ENCODE assay signal across 17 mouse cellular contexts in the genomic region with DNA sequence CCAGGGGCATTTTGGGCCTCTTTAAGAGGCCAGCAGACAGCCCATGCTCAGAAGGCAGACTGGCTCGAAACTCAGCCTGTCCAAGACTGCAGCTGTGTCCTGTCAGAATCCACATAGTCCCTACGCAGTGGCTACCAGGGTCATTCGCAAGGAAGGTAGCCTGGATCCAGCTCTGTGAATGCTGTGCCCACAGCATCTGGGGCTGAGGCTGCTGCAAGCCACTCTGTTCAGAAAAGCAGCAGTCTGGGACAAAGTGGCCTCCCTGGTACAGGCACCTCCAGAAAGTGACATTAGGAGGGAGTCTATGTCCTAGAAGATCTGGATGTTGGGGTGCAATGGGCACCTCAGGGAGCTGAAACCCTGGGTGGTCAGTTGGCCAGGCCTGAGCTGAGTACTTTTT. TPM values are rescaled to one million over a fixed set of nuclear protein-coding genes. Genes with fewer than 3 reads are reported as not detected.
DNase-seq lines count a peak whose midpoint lies in the region; ATAC-seq and TF ChIP-seq lines count a peak whose summit lies in the region.
"Had no signal": no experiment of that assay in that cellular context is flagged by ENCODE, and none has a peak within 500 bp of the region (broad histone marks: within the 10 kb centered on the region; RNA-seq: fewer than 3 reads in every experiment).

No protein-coding gene starts in this region.

- no peaks in the 10 kb centered on the region for H3K36me3 ChIP-seq in intestine, embryonic 16.5 days (ENCODE audit: control insufficient read depth, insufficient read depth, low read length)
- peaks cover 14% of the 10 kb centered on the region for H3K36me3 ChIP-seq in intestine, postnatal 0 days (ENCODE audit: control insufficient read depth, insufficient read depth)
- no peaks in the 10 kb centered on the region for H3K36me3 ChIP-seq in embryonic facial prominence, embryonic 10.5 days (replicated peaks)
- H3K36me3 ChIP-seq in macrophage (ENCODE audit: inconsistent target) = no peaks in the 10 kb centered on the region
- H3K36me3 ChIP-seq: intestine, embryonic 15.5 days; neural tube, embryonic 12.5 days had no signal

- H3K27me3 ChIP-seq in intestine, embryonic 16.5 days (replicated peaks; ENCODE audit: control insufficient read depth, insufficient read depth, low read length) = no peaks in the 10 kb centered on the region
- no peaks in the 10 kb centered on the region for H3K27me3 ChIP-seq in intestine, postnatal 0 days (replicated peaks; ENCODE audit: control insufficient read depth, insufficient read depth, low read length)
- H3K27me3 ChIP-seq in embryonic facial prominence, embryonic 10.5 days (replicated peaks; ENCODE audit: low read depth, poor library complexity, severe bottlenecking) = no peaks in the 10 kb centered on the region
- H3K27me3 ChIP-seq: intestine, embryonic 15.5 days; neural tube, embryonic 12.5 days had no signal

- no peak overlapping the region for H3K4me2 ChIP-seq in intestine, embryonic 16.5 days (ENCODE audit: low read depth, low read length)
- H3K4me2 ChIP-seq in intestine, postnatal 0 days (replicated peaks; ENCODE audit: low read depth) = no peak overlapping the region
- H3K4me2 ChIP-seq: intestine, embryonic 15.5 days; neural tube, embryonic 12.5 days had no signal

- peak overlapping the region; percentile 23; the same call in 1 of the 2 replicates for H3K9ac ChIP-seq in intestine, embryonic 16.5 days (ENCODE audit: low read depth, low read length)
- no peak overlapping the region for H3K9ac ChIP-seq in intestine, postnatal 0 days (ENCODE audit: low read depth, low read length)
- H3K9ac ChIP-seq: neural tube, embryonic 12.5 days had no signal

- DNase-seq in embryonic facial prominence, embryonic 10.5 days (ENCODE audit: low spot score) = no peak
- DNase-seq in left cerebral cortex, adult 18-20 months (ENCODE audit: low spot score in 2 of 2) = no peak
- no peak for DNase-seq in spleen, adult 18-20 months
- DNase-seq: cerebellum, adult 11 months; cerebellum, postnatal 36 days; heart, postnatal 10 days; thymus, postnatal 4 days had no signal

- no peak for ATAC-seq in intestine, embryonic 16.5 days
- ATAC-seq in intestine, postnatal 0 days = no peak
- ATAC-seq: forebrain, embryonic 16.5 days; intestine, embryonic 15.5 days had no signal

- H3K9me3 ChIP-seq in intestine, embryonic 16.5 days (ENCODE audit: control insufficient read depth, low read length) = no peaks in the 10 kb centered on the region
- no peaks in the 10 kb centered on the region for H3K9me3 ChIP-seq in intestine, postnatal 0 days (ENCODE audit: control insufficient read depth)
- H3K9me3 ChIP-seq in embryonic facial prominence, embryonic 10.5 days = no peaks in the 10 kb centered on the region
- H3K9me3 ChIP-seq: intestine, embryonic 15.5 days; neural tube, embryonic 12.5 days had no signal

- peaks cover 65% of the 10 kb centered on the region for H3K4me1 ChIP-seq in intestine, embryonic 16.5 days (ENCODE audit: control insufficient read depth, insufficient read depth, low read length)
- H3K4me1 ChIP-seq in intestine, postnatal 0 days (replicated peaks; ENCODE audit: control insufficient read depth, insufficient read depth, low read length) = peaks cover 18% of the 10 kb centered on the region
- H3K4me1 ChIP-seq in bone marrow macrophage, adult 2 months (ENCODE audit: control insufficient read depth, insufficient read depth, low read length) = peaks cover 70% of the 10 kb centered on the region
- H3K4me1 ChIP-seq in embryonic facial prominence, embryonic 10.5 days = peaks cover 82% of the 10 kb centered on the region

- no peak for TF ChIP-seq CTCF in intestine, postnatal 0 days (IDR thresholded peaks at IDR 0.05; ENCODE audit: low read depth)
- TF ChIP-seq CTCF in bone marrow macrophage, adult 2 months (IDR thresholded peaks at IDR 0.05; ENCODE audit: low read depth, low read length) = 0 out of 2 replicates have a peak, but pooled peaks have one; percentile 5

- no peak overlapping the region for H3K4me3 ChIP-seq in intestine, embryonic 16.5 days (ENCODE audit: low read length)
- H3K4me3 ChIP-seq in intestine, postnatal 0 days (ENCODE audit: low read depth, low read length) = no peak overlapping the region
- H3K4me3 ChIP-seq in bone marrow macrophage, adult 2 months (ENCODE audit: insufficient read depth, low read length) = no peak overlapping the region
- H3K4me3 ChIP-seq in embryonic facial prominence, embryonic 10.5 days = no peak overlapping the region
- H3K4me3 ChIP-seq in macrophage (ENCODE audit: inconsistent target) = no peak overlapping the region
- H3K4me3 ChIP-seq: intestine, embryonic 15.5 days; neural tube, embryonic 12.5 days had no signal

- H3K27ac ChIP-seq in intestine, embryonic 16.5 days (ENCODE audit: low read length) = no peak overlapping the region
- no peak overlapping the region for H3K27ac ChIP-seq in intestine, postnatal 0 days (ENCODE audit: low read depth, low read length)
- H3K27ac ChIP-seq in bone marrow macrophage, adult 2 months (ENCODE audit: insufficient read depth, low read depth, low read length) = peak overlapping the region; percentile 89
- H3K27ac ChIP-seq in embryonic facial prominence, embryonic 10.5 days (replicated peaks) = peak overlapping the region; percentile 26; the same call in 1 of the 2 replicates
- peak overlapping the region; percentile 91 for H3K27ac ChIP-seq in macrophage
- H3K27ac ChIP-seq: neural tube, embryonic 12.5 days had no signal

- TF ChIP-seq POLR2A in bone marrow macrophage, adult 2 months (IDR thresholded peaks at IDR 0.05; ENCODE audit: borderline replicate concordance, low read depth, low read length) = no peak

- 76% methylated on average over 3 of the region's 3 CpGs for WGBS in intestine, embryonic 16.5 days
- 88% methylated on average over 3 of the region's 3 CpGs for WGBS in intestine, postnatal 0 days
- 89% methylated on average over 3 of the region's 3 CpGs for WGBS in embryonic facial prominence, embryonic 10.5 days
- WGBS in macrophage (ENCODE audit: missing documents) = 97% methylated on average over 3 of the region's 3 CpGs

- H3K79me2 ChIP-seq in macrophage (ENCODE audit: inconsistent target) = peaks cover 71% of the 10 kb centered on the region

RNA-seq across cellular contexts. Expression of a gene that starts 18.7 kb away (rescaled TPM):
- polyA plus RNA-seq in intestine, embryonic 16.5 days (2015; fragmentation: Nextera tagmentation; extraction: Ambion mirVana) = 21.4 and 23.9 TPM in 2 replicates
- 31.5 and 35.6 TPM in 2 replicates for polyA plus RNA-seq in intestine, postnatal 0 days (2015; fragmentation: Nextera tagmentation; extraction: Ambion mirVana)
- polyA plus RNA-seq in bone marrow macrophage, adult 2 months (2012; ENCODE audit: insufficient read depth, insufficient read length, missing spikeins) = 104 and 121 TPM in 2 replicates
- 11.9 and 12.3 TPM in 2 replicates for polyA plus RNA-seq in embryonic facial prominence, embryonic 10.5 days (2016; fragmentation: Nextera tagmentation; extraction: Ambion mirVana)
- total RNA-seq in macrophage (2018; cell fraction: chromatin; rRNA removed) = 100 to 1,000 TPM in 9 of 26 experiments, 10 to 100 TPM in 15, 1 to 10 TPM in 2; 7.1 to 211 (median 71.2) TPM
- total RNA-seq in macrophage (2018; cell fraction: cytosol; rRNA removed) = 100 to 1,000 TPM in 8 of 26 experiments, 10 to 100 TPM in 18; 40.1 to 134 (median 75.9) TPM
- 100 to 1,000 TPM in 4 of 26 experiments, 10 to 100 TPM in 22; 13.7 to 170 (median 59.2) TPM for total RNA-seq in macrophage (2018; cell fraction: nucleus; rRNA removed)
- 36.3 to 96.0 TPM (median 65.2 TPM) in 3 replicates for polyA plus RNA-seq in macrophage (2018)
- 10 to 100 TPM; 34.9 to 35.8 TPM for total RNA-seq in left cerebral cortex, adult 18-20 months (2021)

RNA-seq across cellular contexts. Expression of a gene that starts 19.0 kb away (rescaled TPM):
- polyA plus RNA-seq in intestine, embryonic 16.5 days (2015; fragmentation: Nextera tagmentation; extraction: Ambion mirVana) = 0.17 and 0.27 TPM in 2 replicates
- 0.30 and 0.47 TPM in 2 replicates for polyA plus RNA-seq in intestine, postnatal 0 days (2015; fragmentation: Nextera tagmentation; extraction: Ambion mirVana)
- 1.2 TPM in 1 of 2 replicates, not detected in the other for polyA plus RNA-seq in bone marrow macrophage, adult 2 months (2012; ENCODE audit: insufficient read depth, insufficient read length, missing spikeins)
- polyA plus RNA-seq in embryonic facial prominence, embryonic 10.5 days (2016; fragmentation: Nextera tagmentation; extraction: Ambion mirVana) = 0.65 and 0.81 TPM in 2 replicates
- total RNA-seq in macrophage (2018; cell fraction: chromatin; rRNA removed) = 1 to 10 TPM in 4 of 26 experiments, under 1 TPM in 13, not detected in 9; 0.29 to 1.5 (median 0.84) TPM
- total RNA-seq in macrophage (2018; cell fraction: cytosol; rRNA removed) = under 1 TPM; 0.19 to 0.81 (median 0.41) TPM
- 1 to 10 TPM in 1 of 26 experiments, under 1 TPM in 14, not detected in 11; 0.33 to 1.1 (median 0.64) TPM for total RNA-seq in macrophage (2018; cell fraction: nucleus; rRNA removed)
- 0.37 to 0.52 TPM in 2 of 3 replicates, not detected in the other for polyA plus RNA-seq in macrophage (2018)
- total RNA-seq in left cerebral cortex, adult 18-20 months (2021) = 1 to 10 TPM in 1 of 2 experiments, under 1 TPM in 1; 0.70 to 1.3 TPM
- total RNA-seq: ES-E14; gastrocnemius, adult 8-10 months; heart, adult 18-20 months had no signal

RNA-seq across cellular contexts. Expression of a gene that starts 42.6 kb away (rescaled TPM):
- 12.7 and 12.8 TPM in 2 replicates for polyA plus RNA-seq in intestine, embryonic 16.5 days (2015; fragmentation: Nextera tagmentation; extraction: Ambion mirVana)
- 6.1 and 7.5 TPM in 2 replicates for polyA plus RNA-seq in intestine, postnatal 0 days (2015; fragmentation: Nextera tagmentation; extraction: Ambion mirVana)
- 3.8 and 4.0 TPM in 2 replicates for polyA plus RNA-seq in bone marrow macrophage, adult 2 months (2012; ENCODE audit: insufficient read depth, insufficient read length, missing spikeins)
- 19.4 and 20.1 TPM in 2 replicates for polyA plus RNA-seq in embryonic facial prominence, embryonic 10.5 days (2016; fragmentation: Nextera tagmentation; extraction: Ambion mirVana)
- 1 to 10 TPM in 25 of 26 experiments, under 1 TPM in 1; 0.88 to 7.9 (median 2.9) TPM for total RNA-seq in macrophage (2018; cell fraction: chromatin; rRNA removed)
- total RNA-seq in macrophage (2018; cell fraction: cytosol; rRNA removed) = 1 to 10 TPM in 25 of 26 experiments, under 1 TPM in 1; 0.72 to 5.7 (median 4.2) TPM
- 10 to 100 TPM in 1 of 26 experiments, 1 to 10 TPM in 25; 1.4 to 10.7 (median 3.8) TPM for total RNA-seq in macrophage (2018; cell fraction: nucleus; rRNA removed)
- 4.5 to 4.9 TPM (median 4.8 TPM) in 3 replicates for polyA plus RNA-seq in macrophage (2018)
- total RNA-seq in left cerebral cortex, adult 18-20 months (2021) = 10 to 100 TPM; 28.7 to 31.0 TPM

RNA-seq across cellular contexts. Expression of a gene that starts 42.7 kb away (rescaled TPM):
- 50.8 and 51.4 TPM in 2 replicates for polyA plus RNA-seq in intestine, embryonic 16.5 days (2015; fragmentation: Nextera tagmentation; extraction: Ambion mirVana)
- 19.9 and 20.9 TPM in 2 replicates for polyA plus RNA-seq in intestine, postnatal 0 days (2015; fragmentation: Nextera tagmentation; extraction: Ambion mirVana)
- 20.3 and 20.4 TPM in 2 replicates for polyA plus RNA-seq in bone marrow macrophage, adult 2 months (2012; ENCODE audit: insufficient read depth, insufficient read length, missing spikeins)
- polyA plus RNA-seq in embryonic facial prominence, embryonic 10.5 days (2016; fragmentation: Nextera tagmentation; extraction: Ambion mirVana) = 62.3 and 64.3 TPM in 2 replicates
- total RNA-seq in macrophage (2018; cell fraction: chromatin; rRNA removed) = 10 to 100 TPM; 31.5 to 89.7 (median 50.6) TPM
- total RNA-seq in macrophage (2018; cell fraction: cytosol; rRNA removed) = 10 to 100 TPM; 23.7 to 34.9 (median 30.4) TPM
- 10 to 100 TPM; 26.2 to 49.3 (median 33.7) TPM for total RNA-seq in macrophage (2018; cell fraction: nucleus; rRNA removed)
- polyA plus RNA-seq in macrophage (2018) = 21.7 to 39.1 TPM (median 25.0 TPM) in 3 replicates
- 10 to 100 TPM; 34.0 to 41.6 TPM for total RNA-seq in left cerebral cortex, adult 18-20 months (2021)

RNA-seq across cellular contexts. Expression of a gene that starts 58.8 kb away (rescaled TPM):
- polyA plus RNA-seq in intestine, embryonic 16.5 days (2015; fragmentation: Nextera tagmentation; extraction: Ambion mirVana) = 6.9 and 7.6 TPM in 2 replicates
- 4.1 and 4.4 TPM in 2 replicates for polyA plus RNA-seq in intestine, postnatal 0 days (2015; fragmentation: Nextera tagmentation; extraction: Ambion mirVana)
- 73.1 and 79.4 TPM in 2 replicates for polyA plus RNA-seq in bone marrow macrophage, adult 2 months (2012; ENCODE audit: insufficient read depth, insufficient read length, missing spikeins)
- polyA plus RNA-seq in embryonic facial prominence, embryonic 10.5 days (2016; fragmentation: Nextera tagmentation; extraction: Ambion mirVana) = 4.1 and 5.2 TPM in 2 replicates
- total RNA-seq in macrophage (2018; cell fraction: chromatin; rRNA removed) = 100 to 1,000 TPM in 25 of 26 experiments, 10 to 100 TPM in 1; 86.6 to 485 (median 263) TPM
- total RNA-seq in macrophage (2018; cell fraction: cytosol; rRNA removed) = 10 to 100 TPM; 34.2 to 96.4 (median 63.3) TPM
- total RNA-seq in macrophage (2018; cell fraction: nucleus; rRNA removed) = 100 to 1,000 TPM in 25 of 26 experiments, 10 to 100 TPM in 1; 99.8 to 297 (median 210) TPM
- 25.5 to 66.8 TPM (median 27.4 TPM) in 3 replicates for polyA plus RNA-seq in macrophage (2018)
- total RNA-seq in left cerebral cortex, adult 18-20 months (2021) = 1 to 10 TPM; 5.8 to 8.1 TPM

Comparison
In these comparisons a context has a peak if more than half of its experiments do, and no peak if none do; other contexts are left out.
1. H3K27ac ChIP-seq: peak in bone marrow macrophage, adult 2 months (single experiment), embryonic facial prominence, embryonic 10.5 days (single experiment) and macrophage (single experiment); none in intestine, embryonic 16.5 days (single experiment) and intestine, postnatal 0 days (single experiment).